In the genomic region with DNA sequence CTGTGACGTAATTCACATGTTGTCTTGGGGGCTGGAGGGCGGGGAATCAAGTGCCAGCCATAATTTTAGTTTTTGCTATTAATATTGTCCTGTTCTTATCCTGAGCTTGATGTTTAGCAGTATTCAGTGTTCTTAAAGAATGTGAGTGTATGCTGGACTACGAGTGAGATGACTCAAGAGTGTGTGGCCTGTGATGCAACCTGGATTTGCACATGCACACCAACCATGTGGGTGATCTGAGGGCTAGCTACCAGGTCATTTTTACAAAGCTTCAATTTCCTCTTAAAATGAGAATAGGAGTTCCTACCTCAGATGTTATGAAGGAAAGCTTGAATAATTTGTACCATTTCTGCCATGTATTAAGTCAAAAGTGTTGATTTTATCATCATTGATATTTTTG, we compare ENCODE assay signal across 24 mouse cellular contexts.
"Had no signal": no experiment of that assay in that cellular context is flagged by ENCODE, and none has a peak within 500 bp of the region (broad histone marks: within the 10 kb centered on the region; RNA-seq: fewer than 3 reads in every experiment).

No protein-coding gene starts in this region.

- H3K4me1 ChIP-seq: hindbrain, embryonic 10.5 days; intestine, embryonic 15.5 days; limb, embryonic 13.5 days; limb, embryonic 15.5 days had no signal

- H3K9me3 ChIP-seq: heart, embryonic 10.5 days; heart, embryonic 12.5 days; hindbrain, embryonic 10.5 days; hindbrain, embryonic 12.5 days; intestine, embryonic 15.5 days; limb, embryonic 13.5 days; limb, embryonic 15.5 days had no signal

- ATAC-seq: hindbrain, embryonic 16.5 days; inflammation-experienced regulatory T-cells, adult 6 months; intestine, embryonic 15.5 days; intestine, postnatal 0 days had no signal

- H3K36me3 ChIP-seq: heart, embryonic 10.5 days; heart, embryonic 12.5 days; hindbrain, embryonic 10.5 days; hindbrain, embryonic 12.5 days; intestine, embryonic 15.5 days; limb, embryonic 13.5 days; limb, embryonic 15.5 days had no signal

- DNase-seq: gastrocnemius, adult 2 months; gastrocnemius, postnatal 10 days; gastrocnemius, postnatal 25 days; heart, adult 18-20 months; heart, postnatal 10 days; heart, postnatal 4 days; kidney, adult 18-20 months; kidney, adult 8-10 months; kidney, postnatal 10 days; kidney, postnatal 25 days; kidney, postnatal 4 days; layer of hippocampus, postnatal 36 days; left cerebral cortex, postnatal 4 days had no signal

- H3K27me3 ChIP-seq: heart, embryonic 12.5 days; hindbrain, embryonic 12.5 days; intestine, embryonic 15.5 days; limb, embryonic 13.5 days; limb, embryonic 15.5 days had no signal

- H3K4me3 ChIP-seq: gastrocnemius, adult 2 months; heart, embryonic 10.5 days; heart, embryonic 12.5 days; hindbrain, embryonic 10.5 days; hindbrain, embryonic 12.5 days; intestine, embryonic 15.5 days; layer of hippocampus, adult 2 months; limb, embryonic 13.5 days; limb, embryonic 15.5 days had no signal
